Mouse (Mus musculus): ENCODE results near the gene Nhlrc1.

DNA sequence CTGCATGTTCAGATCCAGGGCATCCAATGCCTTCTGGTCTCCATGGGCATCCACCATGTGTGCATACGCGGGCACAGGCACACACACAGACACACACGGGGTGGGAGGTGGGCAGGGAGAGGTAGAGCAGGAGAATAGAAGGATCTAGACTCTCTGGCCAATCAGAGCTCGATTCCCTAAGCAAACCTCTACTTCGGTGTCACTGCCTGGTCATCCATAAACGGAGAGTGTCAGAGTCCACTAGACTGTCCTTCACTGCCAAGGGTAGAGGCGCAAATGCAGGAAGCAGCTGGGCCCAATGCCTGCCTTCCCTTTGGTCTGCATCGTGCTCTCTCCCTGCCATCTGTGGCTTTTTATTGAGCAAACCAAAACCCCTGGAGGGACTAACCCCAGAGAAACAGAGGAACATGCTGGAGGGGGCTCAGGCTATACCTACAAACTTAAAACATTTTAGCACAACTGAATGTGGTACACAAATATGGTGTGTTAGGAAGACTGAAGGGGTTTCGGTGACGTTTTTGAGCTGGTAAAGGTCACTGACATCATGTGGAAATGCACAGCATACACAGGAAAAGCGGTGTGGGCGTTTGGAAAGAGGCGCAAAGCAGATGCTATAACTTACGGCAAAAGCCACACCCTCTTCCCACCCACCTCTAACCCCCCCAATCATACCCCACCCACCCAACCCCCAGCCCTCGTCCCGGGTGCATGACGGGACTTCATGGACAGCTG lies 15.9 kb upstream of the Nhlrc1 start:
- TF ChIP-seq CTCF (IDR thresholded peaks at IDR 0.05; ENCODE audit: insufficient read depth, low read depth, low read length), result no peak
- TF ChIP-seq POLR2A (IDR thresholded peaks at IDR 0.05; ENCODE audit: insufficient read depth, low read depth, low read length), result no peak
